Mouse (Mus musculus): ENCODE data around the gene Apol6. TPM values are rescaled to one million over a fixed set of nuclear protein-coding genes. Genes with fewer than 3 reads are reported as not detected.
A peak's percentile ranks its signal among the peaks of the same experiment; 100 is the strongest.

Apol6 gene
- polyA plus RNA-seq (2012; ENCODE audit: insufficient read depth, insufficient read length, low replicate concordance, missing spikeins), result not detected in 2 replicates

DNA sequence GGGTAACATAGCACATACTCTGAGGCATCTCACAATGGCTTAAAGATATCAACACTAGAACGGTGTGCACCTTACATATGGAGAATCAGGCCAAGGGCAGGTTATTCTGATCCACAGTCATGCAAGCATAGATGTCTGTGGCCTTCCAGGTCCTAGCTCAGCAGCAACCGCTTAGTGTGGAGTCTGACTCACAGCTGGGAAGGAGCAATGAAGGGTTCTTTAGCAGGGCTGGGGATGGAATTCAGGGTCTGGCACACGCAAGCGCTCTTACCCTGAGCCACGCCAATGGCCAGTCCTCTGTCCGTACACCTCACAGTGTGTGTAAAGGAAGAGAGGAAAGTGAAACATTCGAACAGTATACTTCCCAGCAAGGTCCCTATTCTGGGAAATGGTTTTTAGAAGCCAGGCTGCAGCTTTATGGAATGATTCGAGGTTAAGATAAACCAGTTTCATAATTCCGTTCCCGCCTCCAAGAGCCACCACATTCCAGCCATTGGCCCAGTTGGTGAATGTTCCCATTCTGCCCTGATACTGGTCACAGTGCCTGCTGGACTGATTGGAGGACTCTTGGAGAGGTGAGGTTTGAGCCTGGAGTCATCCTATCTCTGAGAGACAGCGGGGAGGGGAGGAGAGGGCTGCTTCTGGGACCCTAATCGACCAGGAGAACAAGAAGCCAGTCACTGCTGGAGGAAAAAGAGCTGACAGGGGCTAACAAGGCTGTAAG lies at the start of gene Apol6:
TSS of gene Apol6 (plus strand) at position 133 of the 724 bp plus-strand sequence.
- Histone ChIP-seq H3K4me3 (ENCODE audit: insufficient read depth, low read depth, low read length) (no peak within 1 kb of the TSS), H3K4me1 (ENCODE audit: control insufficient read depth, insufficient read depth, low read length) (peaks cover 3% of the 10 kb centered on the region; the same call in 1 of the 2 replicates), H3K27ac (ENCODE audit: insufficient read depth, low read depth, low read length) (no peak within 1 kb of the TSS)
- no peak for TF ChIP-seq POLR2A (IDR thresholded peaks at IDR 0.05; ENCODE audit: insufficient read depth, low read depth, low read length)
- TF ChIP-seq CTCF (IDR thresholded peaks at IDR 0.05; ENCODE audit: insufficient read depth, low read depth, low read length), result no peak
- 84% methylated on average over 12 of the region's 12 CpGs for WGBS

DNA sequence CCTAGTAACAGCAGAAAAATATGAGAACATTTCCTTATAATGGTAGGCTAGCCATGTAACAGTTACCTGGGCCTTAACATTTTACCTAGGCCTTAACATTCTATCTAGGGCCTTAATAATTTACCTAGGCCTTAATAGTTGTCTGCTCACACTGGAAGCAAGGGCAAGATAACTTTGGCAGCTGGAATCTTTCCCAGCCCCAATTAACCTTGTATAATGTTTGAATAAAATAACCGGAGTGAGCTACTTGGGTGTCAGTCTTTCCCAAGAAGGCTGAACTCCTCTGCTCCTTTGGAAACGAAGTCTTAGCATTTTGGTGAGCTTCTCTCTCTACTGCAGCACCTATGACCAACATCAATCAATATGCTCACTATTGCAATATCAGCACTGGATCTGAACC lies 46.5 kb upstream of the Apol6 start:
- 58% methylated on average over 2 of the region's 2 CpGs for WGBS
- no peak overlapping the region for H3K27ac ChIP-seq (ENCODE audit: insufficient read depth, low read depth, low read length)
- TF ChIP-seq CTCF (IDR thresholded peaks at IDR 0.05; ENCODE audit: insufficient read depth, low read depth, low read length), result no peak
- H3K4me1 ChIP-seq (ENCODE audit: control insufficient read depth, insufficient read depth, low read length), result peaks cover 12% of the 10 kb centered on the region
- H3K4me3 ChIP-seq (ENCODE audit: insufficient read depth, low read depth, low read length), result no peak overlapping the region

DNA sequence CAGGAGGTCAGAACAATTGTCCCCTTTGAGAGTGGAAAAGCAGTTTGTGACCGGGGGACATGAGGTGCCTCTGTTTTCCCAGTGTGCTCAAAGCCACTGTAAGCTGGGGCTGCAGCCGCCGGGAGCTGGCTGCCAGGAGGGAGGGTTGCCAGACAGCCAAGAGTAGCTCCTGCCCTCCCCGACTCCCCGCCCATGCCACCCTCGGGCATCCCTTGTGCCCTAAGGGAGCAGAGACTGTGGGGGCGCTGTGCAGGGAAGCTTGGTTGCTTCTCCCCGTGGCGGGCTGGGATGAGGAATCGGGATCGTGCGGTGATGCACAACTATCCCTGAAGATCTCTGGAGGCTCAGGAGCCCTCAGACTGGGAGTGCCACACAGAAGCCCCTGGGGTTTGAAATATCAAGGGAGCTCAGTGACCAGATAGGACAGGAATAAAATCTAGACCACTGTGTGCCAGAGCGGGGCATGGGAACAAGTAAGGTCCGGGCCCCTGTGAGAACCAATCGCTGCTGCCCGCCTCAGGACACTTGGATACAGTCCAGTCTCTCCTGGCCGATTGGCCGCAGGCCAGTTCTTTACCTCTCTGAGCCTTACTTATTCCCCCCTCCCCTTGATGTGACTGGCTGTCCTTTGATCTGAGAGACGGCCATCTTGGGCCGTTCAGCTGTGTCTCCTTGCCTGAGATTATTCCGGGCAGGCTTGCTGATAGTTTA lies 45.5 kb upstream of the Apol6 start:
- H3K4me3 ChIP-seq (ENCODE audit: insufficient read depth, low read depth, low read length), result no peak overlapping the region
- 27% methylated on average over 21 of the region's 21 CpGs for WGBS
- peaks cover 12% of the 10 kb centered on the region for H3K4me1 ChIP-seq (ENCODE audit: control insufficient read depth, insufficient read depth, low read length)
- H3K27ac ChIP-seq (ENCODE audit: insufficient read depth, low read depth, low read length), result no peak overlapping the region
- no peak for TF ChIP-seq CTCF (IDR thresholded peaks at IDR 0.05; ENCODE audit: insufficient read depth, low read depth, low read length)
- no peak for TF ChIP-seq POLR2A (IDR thresholded peaks at IDR 0.05; ENCODE audit: insufficient read depth, low read depth, low read length)

DNA sequence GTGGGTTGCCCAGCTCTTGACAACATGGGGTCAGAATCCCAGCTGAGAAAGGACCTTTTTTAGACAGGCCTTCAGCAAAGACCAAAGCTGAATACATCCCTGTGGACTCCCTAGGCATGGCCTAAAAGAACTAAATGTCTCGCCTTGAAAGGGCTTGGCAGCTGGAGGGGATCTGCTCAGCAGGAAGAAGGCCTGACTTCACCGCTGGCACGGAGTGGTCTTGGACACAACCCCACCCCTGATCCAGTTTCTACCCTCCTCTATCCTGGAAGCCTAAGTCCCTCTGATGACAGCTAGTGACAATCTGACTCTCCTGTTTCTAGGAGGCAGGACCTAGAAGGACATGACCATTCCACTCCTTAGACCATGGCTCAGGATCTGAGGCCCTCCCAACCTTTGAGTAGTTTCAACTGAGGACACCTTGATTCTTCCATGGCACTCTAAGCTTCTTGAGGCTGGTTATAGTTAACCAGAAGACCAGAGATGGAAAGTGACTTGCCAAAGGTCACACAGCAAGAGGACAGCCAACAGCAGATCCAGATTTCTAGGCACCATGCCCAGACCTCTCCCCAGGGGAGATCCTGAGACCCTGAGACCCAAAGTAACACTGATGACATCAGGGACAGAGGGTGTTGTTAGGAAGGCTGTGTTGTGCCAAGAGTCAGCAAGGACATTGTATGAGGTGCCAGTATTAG lies 41.2 kb upstream of the Apol6 start:
- TF ChIP-seq POLR2A (IDR thresholded peaks at IDR 0.05; ENCODE audit: insufficient read depth, low read depth, low read length) (no peak), CTCF (IDR thresholded peaks at IDR 0.05; ENCODE audit: insufficient read depth, low read depth, low read length) (no peak)
- no peak overlapping the region for H3K27ac ChIP-seq (ENCODE audit: insufficient read depth, low read depth, low read length)
- H3K4me1 ChIP-seq (ENCODE audit: control insufficient read depth, insufficient read depth, low read length), result peaks cover 12% of the 10 kb centered on the region
- WGBS, result 77% methylated on average over 3 of the region's 3 CpGs
- H3K4me3 ChIP-seq (ENCODE audit: insufficient read depth, low read depth, low read length), result no peak overlapping the region

DNA sequence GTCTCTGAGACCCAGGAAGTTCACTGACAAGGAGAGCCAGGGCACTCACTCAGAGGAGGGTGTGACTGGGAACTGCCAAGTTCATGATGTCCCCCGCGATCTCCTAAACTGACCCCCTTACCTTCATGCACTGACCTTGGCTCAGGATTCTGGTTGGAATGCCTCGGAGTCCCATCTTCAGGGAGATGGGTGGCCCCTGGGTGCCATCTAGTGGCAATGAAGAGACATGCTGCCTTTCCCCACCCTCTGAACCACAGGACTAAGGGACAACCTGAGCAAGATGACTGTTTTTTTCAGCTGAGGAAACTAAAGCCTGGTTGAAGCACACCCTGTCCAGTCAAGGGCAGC lies 40.7 kb upstream of the Apol6 start:
- H3K4me1 ChIP-seq (ENCODE audit: control insufficient read depth, insufficient read depth, low read length), result peaks cover 7% of the 10 kb centered on the region
- no peak overlapping the region for H3K27ac ChIP-seq (ENCODE audit: insufficient read depth, low read depth, low read length)
- TF ChIP-seq POLR2A (IDR thresholded peaks at IDR 0.05; ENCODE audit: insufficient read depth, low read depth, low read length) (no peak), CTCF (IDR thresholded peaks at IDR 0.05; ENCODE audit: insufficient read depth, low read depth, low read length) (peak; percentile 77)
- no peak overlapping the region for H3K4me3 ChIP-seq (ENCODE audit: insufficient read depth, low read depth, low read length)
- WGBS, result 7% methylated on average over 3 of the region's 3 CpGs

DNA sequence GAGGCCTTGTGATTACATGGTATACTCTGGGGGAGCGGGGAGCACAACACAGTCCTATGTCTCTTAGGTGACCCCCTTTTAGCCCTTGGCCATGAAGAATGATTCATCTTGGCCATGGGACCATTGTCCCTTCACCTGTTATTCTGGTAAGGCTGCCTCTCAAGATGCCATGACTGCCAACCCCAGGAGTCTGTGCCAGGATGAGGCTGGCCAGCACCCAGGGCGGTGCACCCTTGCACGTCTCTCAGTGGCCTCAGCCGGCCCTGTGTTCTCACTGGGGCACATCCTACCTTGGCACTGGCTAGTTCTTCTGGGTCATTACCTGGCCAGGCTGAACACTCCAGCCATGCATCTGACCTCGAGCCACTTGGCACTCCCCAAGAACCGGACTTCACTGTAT lies 35.7 kb upstream of the Apol6 start:
- peaks cover 7% of the 10 kb centered on the region for H3K4me1 ChIP-seq (ENCODE audit: control insufficient read depth, insufficient read depth, low read length)
- WGBS, result 84% methylated on average over 6 of the region's 6 CpGs
- no peak overlapping the region for H3K27ac ChIP-seq (ENCODE audit: insufficient read depth, low read depth, low read length)
- H3K4me3 ChIP-seq (ENCODE audit: insufficient read depth, low read depth, low read length), result no peak overlapping the region
- TF ChIP-seq CTCF (IDR thresholded peaks at IDR 0.05; ENCODE audit: insufficient read depth, low read depth, low read length) (no peak), POLR2A (IDR thresholded peaks at IDR 0.05; ENCODE audit: insufficient read depth, low read depth, low read length) (no peak)

DNA sequence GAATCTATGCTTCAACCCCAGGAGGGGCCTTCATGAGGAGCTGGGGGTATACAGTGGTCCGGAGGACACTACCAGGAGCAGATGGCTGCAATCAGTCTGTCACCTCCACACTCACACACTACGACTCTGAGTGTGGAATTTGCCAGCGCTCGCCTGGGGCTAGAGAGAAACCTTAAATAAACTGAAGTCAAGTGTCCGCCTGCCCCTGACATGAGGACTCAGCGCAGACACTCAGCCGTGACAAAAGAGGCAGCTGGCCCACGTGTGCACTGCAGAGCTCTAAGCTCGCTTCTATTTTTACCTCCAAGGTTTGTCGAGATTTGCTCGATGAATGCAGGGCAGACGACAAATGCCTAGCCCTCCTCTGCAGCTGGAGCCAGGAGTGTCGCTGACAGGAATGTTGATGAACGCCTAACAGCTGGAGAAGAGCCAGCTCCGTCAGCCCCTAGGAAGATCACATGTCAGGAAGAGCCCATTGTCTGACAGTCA lies 30.7 kb upstream of the Apol6 start:
- WGBS, result 13% methylated on average over 15 of the region's 15 CpGs
- peak overlapping the region; percentile 9; the same call in 1 of the 2 replicates for H3K27ac ChIP-seq (ENCODE audit: insufficient read depth, low read depth, low read length)
- peak overlapping the region; percentile 6; the same call in 1 of the 2 replicates for H3K4me3 ChIP-seq (ENCODE audit: insufficient read depth, low read depth, low read length)
- no peak for TF ChIP-seq POLR2A (IDR thresholded peaks at IDR 0.05; ENCODE audit: insufficient read depth, low read depth, low read length)
- TF ChIP-seq CTCF (IDR thresholded peaks at IDR 0.05; ENCODE audit: insufficient read depth, low read depth, low read length), result no peak
- H3K4me1 ChIP-seq (ENCODE audit: control insufficient read depth, insufficient read depth, low read length), result peaks cover 21% of the 10 kb centered on the region

DNA sequence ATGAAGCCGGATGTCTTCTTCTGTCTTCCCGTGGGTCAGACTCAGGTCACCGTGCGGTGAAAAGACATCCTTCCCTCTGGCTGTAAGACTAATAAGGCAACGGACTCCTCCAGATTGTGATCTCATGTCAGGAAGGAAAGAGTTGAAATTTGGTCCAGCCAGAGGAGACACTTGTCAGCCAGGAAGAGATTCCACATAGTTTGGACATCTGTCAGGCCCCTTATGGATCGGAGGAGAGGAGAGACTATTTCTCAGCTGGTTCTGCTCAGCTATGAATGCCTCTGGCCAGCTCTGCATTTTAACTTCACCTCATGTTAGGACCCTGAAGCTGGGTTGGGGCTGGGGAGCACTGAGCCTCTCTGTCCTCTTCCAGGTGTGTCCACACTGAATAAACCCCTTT lies 30.1 kb upstream of the Apol6 start:
- H3K4me3 ChIP-seq (ENCODE audit: insufficient read depth, low read depth, low read length), result no peak overlapping the region
- H3K4me1 ChIP-seq (ENCODE audit: control insufficient read depth, insufficient read depth, low read length), result peaks cover 21% of the 10 kb centered on the region
- 73% methylated on average over 6 of the region's 6 CpGs for WGBS
- TF ChIP-seq POLR2A (IDR thresholded peaks at IDR 0.05; ENCODE audit: insufficient read depth, low read depth, low read length) (no peak), CTCF (IDR thresholded peaks at IDR 0.05; ENCODE audit: insufficient read depth, low read depth, low read length) (no peak)
- H3K27ac ChIP-seq (ENCODE audit: insufficient read depth, low read depth, low read length), result no peak overlapping the region

DNA sequence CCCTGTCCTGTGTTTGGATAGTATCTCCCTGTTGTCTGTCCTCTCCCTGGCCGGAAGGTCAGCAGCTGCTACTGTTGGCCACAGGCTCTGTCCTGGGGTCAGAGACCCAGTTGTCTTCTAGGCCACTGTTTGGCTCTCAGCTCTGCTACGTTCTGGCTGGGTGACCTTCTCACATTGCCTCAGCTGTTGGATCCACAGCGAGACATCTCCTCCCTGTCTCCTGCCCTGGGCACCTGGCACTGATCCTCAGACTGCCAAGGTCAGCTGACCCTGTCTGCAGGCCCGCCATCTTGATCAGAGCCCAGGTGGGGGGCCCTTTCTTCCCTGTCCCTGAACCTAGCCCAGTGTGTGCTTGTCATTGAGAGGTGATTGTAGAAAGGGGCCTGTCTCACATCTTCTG lies 29.5 kb upstream of the Apol6 start:
- Histone ChIP-seq H3K4me3 (ENCODE audit: insufficient read depth, low read depth, low read length) (no peak overlapping the region), H3K4me1 (ENCODE audit: control insufficient read depth, insufficient read depth, low read length) (peaks cover 21% of the 10 kb centered on the region), H3K27ac (ENCODE audit: insufficient read depth, low read depth, low read length) (no peak overlapping the region)
- 78% methylated on average over 4 of the region's 4 CpGs for WGBS
- no peak for TF ChIP-seq CTCF (IDR thresholded peaks at IDR 0.05; ENCODE audit: insufficient read depth, low read depth, low read length)
- TF ChIP-seq POLR2A (IDR thresholded peaks at IDR 0.05; ENCODE audit: insufficient read depth, low read depth, low read length), result no peak

All from olfactory bulb, adult 2 months (tissue).